Mouse (Mus musculus) bone marrow, adult 2 months (tissue): Measurements from ENCODE around the gene Polrmt. TPM values are rescaled to one million over a fixed set of nuclear protein-coding genes. Genes with fewer than 3 reads are reported as not detected.

Source experiments
- H3K27ac ChIP-seq: fragments of 200-500 bp; 2 replicates; pipeline ENCODE4 v1.5.1; 2012; ENCODE audit warnings: low read depth, mild to moderate bottlenecking, control low read depth, inconsistent platforms, low read length; ENCODE audit not compliant: control insufficient read depth, poor library complexity, insufficient read depth
- H3K4me1 ChIP-seq: fragments of 200-500 bp; 2 replicates; pipeline ENCODE4 v1.6.1; 2011; ENCODE audit warnings: low read length; ENCODE audit not compliant: control insufficient read depth, insufficient read depth
- H3K4me3 ChIP-seq: fragments of 200-500 bp; replicated peaks from 2 replicates; pipeline ENCODE3; 2011; ENCODE audit warnings: mild to moderate bottlenecking, low read depth, low read length, control low read depth; ENCODE audit not compliant: control insufficient read depth
- CTCF ChIP-seq: fragments of 200-500 bp; IDR thresholded peaks from 2 replicates; pipeline ENCODE4 v1.5.1; 2011; ENCODE audit warnings: low read length, control low read depth; ENCODE audit not compliant: control insufficient read depth, insufficient read depth
- POLR2A ChIP-seq: fragments of 200-500 bp; IDR thresholded peaks from 2 replicates; pipeline ENCODE4 v1.6.1; 2011; ENCODE audit warnings: low read depth, mild to moderate bottlenecking, control low read depth, low read length, borderline replicate concordance; ENCODE audit not compliant: control insufficient read depth
- WGBS: fragments of 180-500 bp; shearing (Covaris S2); methylation state at CpG from one replicate; pipeline ENCODE4 v1.1.7; 2018; 5-methylcytosine and 5-hydroxymethylcytosine counted together
- polyA plus RNA-seq: library from polyadenylated mRNA; stranded (reverse); fragments of >200 nt; gene quantifications from 2 replicates; pipeline ENCODE4 v1.2.4, GENCODE M21; 2011; ENCODE audit warnings: low replicate concordance; ENCODE audit not compliant: missing spikeins, insufficient read depth, insufficient read length

Gene Polrmt
- polyA plus RNA-seq, 1 experiment: 20.0 TPM

DNA sequence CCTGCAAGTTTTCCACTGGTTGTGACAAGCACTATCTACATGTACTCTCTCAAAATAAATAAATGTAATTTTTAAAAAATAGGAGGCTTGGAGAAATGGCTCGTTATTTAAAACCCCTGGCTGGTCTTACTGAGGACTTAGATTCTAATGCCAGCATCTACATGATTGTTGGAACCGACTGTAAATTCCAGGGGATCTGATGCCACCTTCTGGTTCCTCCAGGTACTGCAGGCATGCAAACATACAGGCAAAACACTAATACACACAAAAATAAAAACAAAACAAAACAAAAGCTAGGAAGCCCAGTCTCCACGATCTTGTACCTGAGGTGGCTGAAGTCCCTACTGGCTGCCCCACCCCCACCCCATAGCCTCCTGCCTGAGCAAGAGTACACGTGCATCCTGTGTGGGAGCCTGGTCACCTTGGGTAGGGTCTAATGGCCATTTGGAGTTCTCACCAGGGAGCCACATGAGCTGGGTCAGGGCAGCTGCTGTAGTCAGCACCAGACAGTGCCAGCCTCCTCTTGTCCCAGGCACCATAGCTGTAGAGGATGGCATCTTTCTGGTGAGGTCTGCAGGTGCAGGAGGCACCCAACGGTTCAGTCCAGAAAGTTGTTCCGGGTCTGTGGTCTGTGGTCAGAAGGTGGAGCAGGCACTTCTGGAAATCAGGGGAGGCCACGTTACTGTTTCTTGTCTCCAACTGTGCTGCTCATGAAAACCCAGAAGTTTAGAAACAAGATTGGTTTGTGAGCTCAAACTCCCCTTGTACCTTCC is 42.2 kb upstream of the Polrmt start:
- 2% methylated on average over 7 of the region's 7 CpGs for WGBS
- H3K27ac ChIP-seq: peak overlapping the region; percentile 59
- peak overlapping the region; percentile 52 for H3K4me3 ChIP-seq
- TF ChIP-seq CTCF (peak; percentile 35), POLR2A (no peak)
- peaks cover 14% of the 10 kb centered on the region for H3K4me1 ChIP-seq

DNA sequence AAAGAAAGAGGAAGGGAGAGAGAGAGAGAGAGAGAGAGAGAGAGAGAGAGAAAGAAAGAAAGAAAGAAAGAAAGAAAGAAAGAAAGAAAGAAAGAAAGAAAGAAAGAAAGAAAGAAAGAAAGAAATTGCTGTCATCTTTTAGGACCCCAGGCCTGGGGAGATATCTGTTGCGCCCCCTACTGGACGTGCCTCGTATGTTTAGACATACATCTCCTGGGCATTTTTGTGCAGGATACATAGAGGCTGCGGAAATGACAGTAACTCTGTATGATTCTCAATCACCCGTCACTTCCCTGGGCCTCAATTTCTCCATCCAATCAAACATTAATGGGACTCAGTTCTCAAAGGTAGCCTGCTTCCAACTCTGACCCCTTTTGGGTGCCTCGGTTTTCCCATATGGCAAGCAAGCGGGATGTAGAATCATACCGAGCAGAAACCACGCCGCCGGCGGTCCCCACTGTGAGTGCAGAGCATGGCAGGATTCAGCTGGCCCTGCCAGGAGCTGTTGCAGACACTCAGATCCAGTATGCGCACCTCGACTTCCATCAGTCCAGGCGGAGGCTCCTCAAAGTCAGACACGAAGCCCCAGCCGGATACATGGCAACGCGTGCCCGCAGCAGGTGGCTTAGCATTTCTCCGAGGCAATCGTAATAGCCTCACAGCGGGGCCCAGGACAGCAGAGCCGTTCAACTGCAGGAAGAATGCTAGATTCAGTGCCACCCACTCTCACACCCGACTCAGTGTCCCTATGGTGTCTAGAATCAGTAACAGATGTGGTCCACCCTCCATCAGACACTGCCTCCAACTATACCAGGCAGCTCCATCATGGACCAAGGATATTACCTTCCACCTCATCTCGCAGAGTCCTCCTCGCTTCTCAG is 37.8 kb upstream of the Polrmt start:
- TF ChIP-seq POLR2A (no peak), CTCF (peak; percentile 61)
- H3K4me3 ChIP-seq: no peak overlapping the region
- 74% methylated on average over 27 of the region's 27 CpGs for WGBS
- H3K4me1 ChIP-seq: peaks cover 11% of the 10 kb centered on the region; the same call in 1 of the 2 replicates
- H3K27ac ChIP-seq: no peak overlapping the region

DNA sequence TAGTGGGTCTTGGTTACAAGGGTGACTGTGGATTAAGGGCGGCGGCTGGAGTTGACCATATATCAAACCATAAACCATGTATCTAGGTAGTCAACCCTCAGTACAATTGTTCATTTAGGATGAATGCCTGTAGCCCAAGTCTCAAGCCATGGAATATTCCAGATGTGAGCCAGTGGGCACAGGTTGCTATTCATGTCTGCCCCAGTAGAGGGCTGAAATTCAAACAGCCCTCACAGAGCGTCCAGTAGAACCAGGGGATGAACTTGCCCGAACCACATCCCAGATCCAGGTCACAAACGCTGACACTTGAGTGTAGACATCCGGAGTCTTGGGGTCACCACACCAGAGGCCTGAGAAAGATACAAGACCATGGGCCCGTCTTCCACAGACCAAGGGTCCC is 36.7 kb upstream of the Polrmt start:
- Histone ChIP-seq H3K4me1 (peaks cover 7% of the 10 kb centered on the region; the same call in 1 of the 2 replicates), H3K4me3 (no peak overlapping the region), H3K27ac (no peak overlapping the region)
- 73% methylated on average over 7 of the region's 7 CpGs for WGBS
- no peak for TF ChIP-seq CTCF

DNA sequence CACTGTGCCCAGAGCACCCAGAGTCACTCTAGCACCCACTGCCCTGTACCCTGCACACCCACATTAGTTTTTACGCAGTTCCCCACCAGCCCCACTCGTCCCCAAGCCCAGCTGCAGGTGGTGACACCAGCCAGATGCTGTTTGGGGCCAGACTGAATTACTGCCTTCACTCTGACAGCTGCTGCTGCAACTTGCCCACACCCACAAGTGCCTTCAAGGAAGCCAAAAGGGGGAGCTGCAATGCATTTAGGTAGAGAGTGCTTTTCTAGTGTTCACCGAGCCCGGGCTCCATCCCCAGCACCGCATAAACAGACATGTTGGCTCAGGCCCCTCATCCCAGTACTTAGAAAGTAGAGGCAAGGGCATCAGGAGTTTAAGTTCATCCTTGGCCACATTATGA is 35.6 kb upstream of the Polrmt start:
- no peak overlapping the region; the same call in 1 of the 2 replicates for H3K27ac ChIP-seq
- peaks cover 5% of the 10 kb centered on the region; the same call in 1 of the 2 replicates for H3K4me1 ChIP-seq
- 71% methylated on average over 5 of the region's 5 CpGs for WGBS
- TF ChIP-seq POLR2A: no peak
- TF ChIP-seq CTCF: no peak
- no peak overlapping the region for H3K4me3 ChIP-seq

DNA sequence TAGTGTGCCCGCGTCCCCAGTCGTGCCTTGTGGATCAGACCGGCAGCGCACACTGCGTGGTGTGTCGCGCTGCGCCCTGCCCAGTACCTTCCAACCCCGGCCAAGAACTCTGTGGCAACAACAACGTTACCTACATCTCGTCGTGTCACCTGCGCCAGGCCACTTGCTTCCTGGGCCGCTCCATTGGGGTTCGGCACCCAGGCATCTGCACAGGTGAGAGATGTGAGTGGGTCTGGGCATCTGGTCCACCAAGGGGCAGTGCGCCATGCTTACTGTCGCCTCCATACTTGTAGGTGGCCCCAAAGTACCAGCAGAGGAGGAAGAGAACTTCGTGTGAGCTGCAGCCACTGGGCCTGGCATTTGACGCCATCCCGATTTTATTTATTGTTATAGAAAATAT is 34.8 kb upstream of the Polrmt start:
- WGBS: 30% methylated on average over 21 of the region's 21 CpGs
- peak overlapping the region; percentile 66 for H3K4me3 ChIP-seq
- H3K4me1 ChIP-seq: peaks cover 5% of the 10 kb centered on the region; the same call in 1 of the 2 replicates
- no peak; the same call in 1 of the 2 replicates for TF ChIP-seq POLR2A
- TF ChIP-seq CTCF: no peak
- H3K27ac ChIP-seq: peak overlapping the region; percentile 72

GRCm38 (mm10) chr10:79780664-79781015 is 34.3 kb upstream of the Polrmt start:
- Histone ChIP-seq H3K4me1 (peaks cover 5% of the 10 kb centered on the region; the same call in 1 of the 2 replicates), H3K27ac (peak overlapping the region; percentile 72), H3K4me3 (peak overlapping the region; percentile 66)
- WGBS: 0% methylated on average over 13 of the region's 13 CpGs
- no peak for TF ChIP-seq POLR2A
- TF ChIP-seq CTCF: no peak

DNA sequence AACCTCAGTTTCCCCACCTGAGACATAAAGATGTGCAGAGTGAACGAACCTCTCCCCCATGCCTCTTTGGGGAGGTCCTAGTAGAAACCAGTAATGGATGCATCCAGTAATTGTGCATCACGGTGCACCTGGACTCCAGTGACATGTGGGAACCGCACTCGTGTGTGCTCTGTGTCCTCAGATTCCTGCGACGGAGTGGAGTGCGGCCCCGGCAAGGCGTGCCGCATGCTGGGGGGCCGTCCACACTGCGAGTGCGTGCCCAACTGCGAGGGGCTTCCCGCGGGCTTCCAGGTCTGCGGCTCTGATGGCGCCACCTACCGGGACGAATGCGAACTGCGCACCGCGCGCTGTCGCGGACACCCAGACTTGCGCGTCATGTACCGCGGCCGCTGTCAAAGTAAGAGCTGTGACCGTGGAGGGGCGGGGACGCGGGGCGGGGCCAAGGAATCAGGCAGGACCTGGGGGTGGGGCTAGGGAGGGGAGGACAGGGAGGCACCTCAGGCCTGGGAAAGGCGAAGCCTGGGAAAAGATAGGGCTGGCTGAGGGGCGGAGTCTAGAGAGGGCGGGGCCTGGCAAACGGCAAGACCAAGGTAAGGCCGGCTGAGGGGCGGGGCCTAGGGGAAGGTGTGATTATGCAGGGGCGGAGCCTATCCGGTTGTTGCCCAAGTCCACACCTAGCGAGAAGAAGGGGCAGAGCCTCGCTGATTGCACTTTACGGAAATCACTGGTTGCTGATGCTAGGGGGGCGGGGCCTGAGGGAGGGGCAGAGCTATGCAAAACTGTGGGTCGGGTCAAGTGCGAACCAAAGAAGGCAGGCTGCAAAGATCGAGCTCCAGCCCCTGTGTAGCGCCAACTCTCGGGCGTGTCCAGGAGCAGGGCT is 33.6 kb upstream of the Polrmt start:
- 2% methylated on average over 55 of the region's 55 CpGs for WGBS
- H3K4me3 ChIP-seq: peak overlapping the region; percentile 66
- H3K27ac ChIP-seq: peak overlapping the region; percentile 72
- peak; percentile 78 for TF ChIP-seq CTCF
- no peak; the same call in 1 of the 2 replicates for TF ChIP-seq POLR2A
- peaks cover 5% of the 10 kb centered on the region; the same call in 1 of the 2 replicates for H3K4me1 ChIP-seq

GRCm38 (mm10) chr10:79779193-79779592 is 32.8 kb upstream of the Polrmt start:
- no peak for TF ChIP-seq CTCF
- TF ChIP-seq POLR2A: no peak
- WGBS: 15% methylated on average over 2 of the region's 2 CpGs
- Histone ChIP-seq H3K4me1 (peaks cover 5% of the 10 kb centered on the region; the same call in 1 of the 2 replicates), H3K27ac (no peak overlapping the region), H3K4me3 (no peak overlapping the region)
